15 mouse cellular contexts compared by ENCODE assay signal in the genomic region with DNA sequence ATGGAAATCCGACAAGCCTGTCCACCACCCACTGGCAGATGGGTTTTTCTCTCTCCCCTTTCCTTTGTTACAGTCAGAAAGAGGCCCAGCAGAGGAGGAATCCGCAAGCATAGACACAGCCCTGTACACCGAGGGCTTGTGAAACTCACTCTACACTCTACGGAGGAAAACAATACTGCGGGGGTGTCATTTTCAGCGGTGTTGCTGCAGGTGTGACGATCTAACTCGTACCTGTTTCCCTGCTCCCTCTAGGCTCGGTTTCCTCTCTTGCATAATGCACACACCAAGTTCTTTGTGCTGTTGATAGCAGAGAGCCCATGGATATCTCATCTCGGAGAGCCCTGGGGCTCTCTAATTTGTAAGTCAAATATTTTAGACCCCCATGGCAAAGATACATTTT.
"Had no signal": no experiment of that assay in that cellular context is flagged by ENCODE, and none has a peak within 500 bp of the region (broad histone marks: within the 10 kb centered on the region; RNA-seq: fewer than 3 reads in every experiment).

No protein-coding gene starts in this region.

- H3K4me1 ChIP-seq: megakaryocyte, embryonic 14.5 days; midbrain, embryonic 13.5 days; midbrain, embryonic 15.5 days; neural tube, embryonic 12.5 days; stomach, embryonic 15.5 days had no signal

- H3K4me2 ChIP-seq: lung, embryonic 14.5 days; midbrain, embryonic 11.5 days; midbrain, embryonic 13.5 days; midbrain, embryonic 15.5 days; neural tube, embryonic 12.5 days; stomach, embryonic 15.5 days had no signal

- H3K4me3 ChIP-seq: megakaryocyte, embryonic 14.5 days; midbrain, embryonic 13.5 days; midbrain, embryonic 15.5 days; neural tube, embryonic 12.5 days; stomach, embryonic 15.5 days had no signal

- H3K27ac ChIP-seq: midbrain, embryonic 13.5 days; midbrain, embryonic 15.5 days; neural tube, embryonic 12.5 days; stomach, embryonic 15.5 days; stomach, postnatal 0 days had no signal

- H3K9ac ChIP-seq: lung, embryonic 14.5 days; midbrain, embryonic 13.5 days; midbrain, embryonic 15.5 days; neural tube, embryonic 12.5 days; stomach, embryonic 15.5 days had no signal

- H3K9me3 ChIP-seq: midbrain, embryonic 13.5 days; midbrain, embryonic 15.5 days; neural tube, embryonic 12.5 days; stomach, embryonic 15.5 days had no signal

- H3K27me3 ChIP-seq: megakaryocyte, embryonic 14.5 days; midbrain, embryonic 13.5 days; midbrain, embryonic 15.5 days; neural tube, embryonic 12.5 days; stomach, embryonic 15.5 days had no signal

- H3K36me3 ChIP-seq: midbrain, embryonic 13.5 days; midbrain, embryonic 15.5 days; neural tube, embryonic 12.5 days; stomach, embryonic 15.5 days had no signal

- ATAC-seq: midbrain, embryonic 13.5 days; midbrain, embryonic 15.5 days had no signal

- DNase-seq: lung, adult 18-20 months; lung, embryonic 14.5 days; lung, postnatal 10 days; lung, postnatal 4 days; right cerebral cortex, postnatal 14 days; thymus, adult 2 months; thymus, postnatal 25 days; thymus, postnatal 4 days had no signal
